Mouse (Mus musculus): Measurements from ENCODE around the gene Zfp512.
"Not testable (repeated sequence)": the region's sequence is repeated elsewhere in the genome, so short reads cannot be mapped to it uniquely, and the experiment has no call there.

Zfp512 gene

GRCm38 (mm10) chr5:31451878-31452561, at the start of gene Zfp512:
TSS of gene Zfp512 (plus strand) at chr5:31452431.
- DNase-seq = peak; percentile 92 to 93

- DNase-seq = not testable (repeated sequence)
Observed at GRCm38 (mm10) chr5:31434727-31435126, 17.5 kb upstream of the Zfp512 start.

DNA sequence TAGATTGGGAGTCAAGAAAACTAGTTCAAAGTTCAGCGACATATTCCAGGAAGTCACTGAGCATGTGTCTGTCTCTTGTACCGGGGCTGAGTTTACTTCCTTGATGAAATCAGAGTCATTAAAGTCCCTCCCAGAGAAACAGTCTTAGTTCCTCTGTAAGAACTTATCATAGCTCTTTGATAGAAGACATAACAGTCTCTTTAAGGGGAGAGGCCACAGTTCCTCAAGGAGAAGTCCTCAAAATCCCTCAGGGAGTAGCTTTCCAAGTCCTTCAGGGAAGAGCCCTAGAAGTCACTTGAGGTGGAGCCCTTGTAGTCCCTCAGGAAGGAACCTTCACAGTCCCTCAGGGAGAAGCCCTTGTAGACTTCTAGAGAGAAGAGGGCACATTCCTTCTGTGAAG, 895 bp upstream of the Zfp512 start:
- DNase-seq = peak; percentile 12 to 16

DNA sequence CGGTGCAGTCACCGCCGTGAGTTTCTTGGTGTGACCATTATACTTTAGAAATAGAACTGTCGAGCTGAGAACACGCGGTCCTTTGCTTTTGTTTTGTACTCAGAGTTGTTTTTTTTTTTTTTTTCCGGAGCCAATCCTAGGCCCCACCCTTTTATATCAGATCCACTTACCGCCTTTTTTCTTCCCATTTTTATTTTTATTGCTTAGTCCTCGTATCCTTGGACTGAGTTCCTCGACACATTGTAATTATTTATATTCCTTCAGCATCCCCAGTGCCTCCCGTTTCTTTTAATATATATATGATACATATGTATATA, 289 bp downstream of the Zfp512 start:
- no peak for DNase-seq

DNA sequence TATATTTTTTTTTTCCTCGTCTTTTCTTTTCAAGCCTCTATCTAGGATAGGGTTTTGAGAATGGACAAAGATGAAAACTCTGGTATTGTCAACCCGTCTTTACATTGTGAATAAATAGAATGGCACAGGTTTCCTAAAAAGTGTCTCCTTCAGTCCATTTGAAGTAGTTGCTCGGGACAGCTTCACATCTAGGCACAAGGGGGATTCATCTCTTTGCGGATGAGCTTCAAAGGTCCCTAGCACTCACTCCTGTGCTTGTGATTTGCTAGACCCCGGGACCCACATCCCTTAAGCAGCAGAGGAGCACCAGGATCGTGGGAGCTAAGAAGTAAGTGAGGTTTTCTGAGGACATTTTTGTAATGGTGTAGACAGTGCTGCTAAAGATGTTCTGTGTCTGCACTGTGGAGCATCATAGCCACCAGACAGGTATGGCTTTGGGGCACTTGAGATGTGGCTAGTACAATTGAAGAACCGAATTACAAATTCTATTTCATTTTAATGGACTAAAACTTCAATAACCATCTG, 717 bp downstream of the Zfp512 start:
- DNase-seq = peak; percentile 6 to 17

DNA sequence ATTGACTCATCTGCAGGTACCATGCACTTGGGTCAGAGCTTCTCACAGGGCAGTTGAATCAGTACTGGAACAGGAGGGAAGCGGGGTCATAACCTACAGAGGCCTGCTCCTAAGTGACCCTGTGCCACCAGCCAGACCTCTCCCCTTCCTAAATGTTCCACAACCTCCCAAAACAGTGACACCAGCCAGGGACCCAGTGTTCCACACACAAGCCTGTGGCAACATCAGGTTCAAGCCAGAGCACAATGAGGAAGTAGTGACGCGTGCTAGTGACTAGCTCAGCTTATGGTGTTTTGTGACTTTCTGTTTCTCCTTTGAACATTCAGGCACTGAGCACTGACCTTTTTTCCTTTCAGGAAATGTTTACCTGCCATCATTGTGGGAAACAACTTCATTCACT, 15.6 kb downstream of the Zfp512 start:
- peak in 1 of 2 experiments; percentile 10 for DNase-seq

- no peak for DNase-seq
Observed at GRCm38 (mm10) chr5:31469711-31470110, 17.5 kb downstream of the Zfp512 start.

DNA sequence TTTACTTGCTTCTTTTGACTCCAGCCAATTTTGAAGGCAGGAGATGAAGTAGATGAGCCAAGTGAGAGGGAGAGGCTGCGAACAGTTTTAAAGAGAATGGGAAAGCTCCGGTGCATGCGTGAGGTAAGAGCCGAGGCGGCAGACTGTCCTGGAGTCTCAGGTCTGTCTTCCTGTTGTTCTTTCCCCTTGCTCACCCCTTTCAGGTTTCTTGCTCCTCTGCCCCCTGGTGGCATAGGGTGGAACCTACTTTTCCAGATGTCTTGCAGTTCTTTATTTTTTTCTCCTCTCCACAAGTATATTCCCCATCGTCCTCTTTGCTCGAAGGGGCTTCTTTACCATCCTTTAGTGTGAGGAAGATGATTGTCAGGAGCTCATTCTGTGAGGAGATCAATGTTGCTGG, 18.1 kb downstream of the Zfp512 start:
- peak; percentile 74 to 78 for DNase-seq

DNA sequence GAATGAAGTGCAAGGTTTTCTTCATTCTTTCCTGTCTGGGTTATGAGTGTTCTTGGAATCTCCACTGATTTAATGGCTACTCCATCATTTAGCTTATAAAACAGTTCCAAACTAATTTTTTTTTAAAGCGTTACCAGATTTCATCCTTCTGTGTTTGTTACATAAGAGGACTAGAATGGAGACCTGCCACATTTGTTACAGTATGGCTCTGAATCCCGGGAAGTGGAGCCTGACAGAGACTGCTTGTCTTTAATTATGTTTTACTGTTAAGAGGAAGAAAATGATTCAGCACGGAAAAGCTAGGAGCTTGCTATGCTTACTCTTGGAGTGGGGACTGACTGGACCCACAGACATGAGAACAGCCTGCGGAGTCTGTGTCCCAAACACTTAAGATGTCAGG, 28.3 kb downstream of the Zfp512 start:
- no peak for DNase-seq

- no peak for DNase-seq
Observed at GRCm38 (mm10) chr5:31485440-31485839, 33.2 kb downstream of the Zfp512 start, which contains the start of gene 4930548H24Rik. TSS of gene 4930548H24Rik (plus strand) at chr5:31485740.

DNA sequence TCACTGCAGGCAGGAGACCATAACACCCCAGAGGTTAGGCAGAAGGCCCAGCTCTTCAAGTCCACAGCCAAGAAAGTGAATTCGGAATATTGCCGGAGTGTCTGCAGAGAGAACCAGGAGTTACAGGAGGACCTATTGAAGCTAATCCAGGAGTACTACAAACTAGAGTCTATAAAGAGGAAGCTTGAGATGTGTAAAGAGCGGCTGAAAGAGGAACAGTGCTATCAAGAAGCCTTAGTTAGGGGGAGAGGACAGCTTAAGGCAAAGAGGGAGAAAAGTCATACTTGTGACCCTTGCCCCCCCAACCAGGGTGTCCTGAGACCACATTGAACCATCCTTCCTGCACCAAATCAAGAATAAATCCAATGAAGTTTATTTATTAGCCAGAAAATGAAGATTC, 35.7 kb downstream of the Zfp512 start:
- no peak for DNase-seq

DNA sequence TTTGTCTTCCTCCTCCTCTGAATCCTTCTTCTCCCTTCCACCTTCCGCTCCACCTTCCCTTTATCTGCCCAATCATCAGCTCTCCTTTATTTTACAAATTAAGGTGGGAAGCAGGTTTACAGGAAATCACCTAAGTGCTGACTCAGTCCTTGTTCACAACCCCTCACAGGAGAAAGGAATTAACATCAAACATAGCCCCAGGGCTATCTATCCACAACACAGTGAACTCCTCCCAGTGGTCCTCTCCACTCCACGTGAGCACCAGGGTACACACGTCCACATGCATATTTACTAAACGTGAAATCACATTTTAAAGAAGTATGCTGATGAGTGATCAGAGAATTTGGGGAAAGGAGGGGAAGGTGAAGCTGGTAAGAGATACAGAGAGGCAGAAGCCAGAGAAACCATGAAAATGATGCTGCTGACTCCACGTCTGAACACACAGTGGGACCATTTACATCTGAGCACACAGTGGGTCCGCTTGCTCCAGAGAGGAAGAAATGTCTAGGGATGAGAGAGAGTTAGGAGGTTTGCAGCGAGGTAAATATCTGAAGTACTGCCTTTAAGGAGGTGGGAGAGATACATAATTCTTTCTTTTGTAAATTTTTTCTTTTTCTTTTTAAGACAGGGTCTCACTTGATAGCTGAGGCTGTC, 37.0 kb downstream of the Zfp512 start:
- DNase-seq = no peak

- no peak for DNase-seq
Observed at GRCm38 (mm10) chr5:31492031-31492430, 39.8 kb downstream of the Zfp512 start.

DNA sequence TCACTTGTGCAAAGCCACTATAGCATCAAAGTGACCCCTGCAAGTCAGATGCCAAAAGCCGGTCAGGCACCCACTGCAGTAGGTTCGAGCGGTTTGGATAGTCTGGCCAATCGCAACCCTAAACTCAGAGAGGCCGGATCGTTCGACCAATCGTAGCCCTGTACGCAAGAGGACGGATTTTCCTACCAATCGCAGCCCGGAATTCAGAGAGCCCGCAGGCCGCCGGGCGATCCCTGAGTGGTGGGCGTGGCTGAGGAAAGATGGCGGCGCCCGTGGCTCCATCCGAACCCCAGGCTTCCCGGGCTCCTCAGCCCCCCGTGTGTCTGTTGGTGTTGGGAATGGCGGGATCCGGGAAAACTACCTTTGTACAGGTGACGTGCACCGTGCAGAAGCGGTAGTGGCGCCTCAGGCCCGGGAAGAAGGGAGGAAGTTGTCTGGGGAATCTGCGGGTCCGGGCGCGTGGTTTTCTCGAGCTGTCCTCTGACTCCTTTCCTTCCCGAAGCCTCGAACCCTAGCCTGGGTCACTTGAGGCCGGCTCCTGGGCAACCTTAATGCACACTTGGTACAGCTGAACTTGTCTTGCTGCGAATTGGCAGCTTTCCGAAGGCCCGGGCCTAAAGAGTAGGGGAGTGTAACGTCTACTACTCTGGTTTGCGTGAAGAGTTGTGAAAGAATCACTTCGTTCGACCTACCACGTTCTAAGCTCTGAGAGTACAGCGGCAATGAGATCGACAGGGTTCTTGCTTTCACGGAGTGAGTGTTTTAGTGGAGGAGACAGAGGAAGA, 42.5 kb downstream of the Zfp512 start, which contains the start of gene Gpn1:
Gene Gpn1 (plus strand): TSS at position 229 of the 785 bp plus-strand sequence.
- DNase-seq = peak; percentile 85 to 86

GRCm38 (mm10) chr5:31504843-31505242, 52.6 kb downstream of the Zfp512 start:
- no peak for DNase-seq

DNA sequence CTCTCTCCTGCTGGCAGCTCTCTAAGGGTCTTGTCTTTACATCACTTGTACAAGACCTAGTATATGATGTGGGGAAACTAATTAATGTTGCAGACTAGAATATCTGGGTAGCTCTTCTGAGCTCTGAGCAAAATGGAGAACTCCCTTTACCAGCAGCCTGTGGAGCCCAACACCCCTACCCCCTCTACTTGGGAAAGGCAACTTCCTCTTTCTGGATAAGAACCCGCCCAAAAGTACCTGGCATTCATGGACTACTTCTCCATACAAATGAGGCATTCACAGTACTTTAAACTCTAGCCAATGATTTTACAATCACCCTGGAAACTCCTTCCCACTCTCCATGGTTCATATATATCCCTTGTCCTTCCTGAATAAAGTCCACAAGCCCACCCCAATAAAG, 60.2 kb downstream of the Zfp512 start:
- DNase-seq = no peak

- DNase-seq = no peak
Observed at GRCm38 (mm10) chr5:31520556-31520955, 68.3 kb downstream of the Zfp512 start.

DNA sequence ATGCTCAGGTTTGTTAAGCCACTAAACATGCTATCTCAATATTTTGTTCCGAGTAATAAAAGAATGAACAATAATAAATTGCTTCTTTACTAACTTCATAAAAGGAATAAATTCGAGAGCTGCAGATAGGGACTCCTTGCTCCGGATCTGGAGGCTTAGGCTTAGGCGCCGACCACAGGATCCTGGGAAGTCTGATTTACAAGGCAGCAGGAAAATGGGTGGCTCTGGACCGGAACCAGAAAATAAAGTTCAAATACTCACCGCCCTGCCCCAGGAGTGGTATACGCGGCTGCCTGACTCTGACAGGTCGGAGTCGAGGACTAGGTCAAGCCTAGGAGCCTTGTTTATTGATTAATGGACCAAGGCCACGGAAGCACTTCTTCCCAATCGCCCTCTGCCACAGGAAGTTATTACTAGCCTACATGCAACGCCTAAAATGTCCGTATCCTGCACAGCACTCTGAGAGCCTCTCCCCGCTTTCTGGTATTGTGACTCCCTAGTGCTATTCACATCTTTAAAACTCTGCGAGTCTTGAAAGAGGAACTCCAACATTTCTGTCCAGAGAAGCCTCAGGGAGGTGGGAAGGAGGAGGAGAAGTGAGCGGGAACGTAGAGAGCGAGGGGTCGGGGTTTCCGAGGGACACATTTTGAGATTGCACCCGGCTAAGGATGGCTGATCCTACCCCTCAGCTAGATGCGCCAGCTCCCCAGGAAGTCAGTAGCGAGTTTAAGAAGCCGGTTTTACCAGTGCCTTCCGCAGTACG, 74.3 kb downstream of the Zfp512 start, which contains the start of gene Slc4a1ap:
Gene Slc4a1ap (plus strand): TSS at position 642 of the 763 bp plus-strand sequence.
- peak; percentile 88 for DNase-seq

DNA sequence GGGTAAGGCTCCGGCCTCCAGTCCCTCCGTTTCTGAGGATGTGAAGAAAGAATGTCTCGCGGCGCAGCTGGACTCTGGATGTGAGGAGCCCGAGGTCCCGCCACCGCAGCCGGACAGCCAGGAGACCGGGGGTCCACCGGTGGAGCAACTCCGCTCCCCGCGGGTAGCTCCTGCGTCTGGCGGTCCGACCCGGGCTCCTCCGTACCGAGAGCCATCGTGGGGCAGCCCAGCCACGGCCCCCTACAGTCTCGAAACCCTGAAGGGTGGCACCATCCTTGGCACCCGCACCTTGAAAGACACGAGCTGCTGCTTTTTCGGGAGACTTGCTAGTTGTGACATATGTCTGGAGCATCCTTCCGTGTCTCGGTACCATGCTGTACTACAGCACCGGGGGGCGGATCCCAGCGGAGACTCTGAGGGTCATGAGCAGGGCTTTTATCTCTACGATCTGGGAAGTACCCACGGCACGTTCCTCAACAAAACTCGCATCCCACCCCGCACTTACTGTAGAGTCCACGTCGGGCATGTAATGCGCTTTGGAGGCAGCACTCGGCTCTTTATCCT, 75.0 kb downstream of the Zfp512 start:
- no peak for DNase-seq

- not testable (repeated sequence) for DNase-seq
Observed at GRCm38 (mm10) chr5:31527707-31528106, 75.5 kb downstream of the Zfp512 start, which contains the start of gene Supt7l. TSS of gene Supt7l (minus strand) at chr5:31527807.

DNA sequence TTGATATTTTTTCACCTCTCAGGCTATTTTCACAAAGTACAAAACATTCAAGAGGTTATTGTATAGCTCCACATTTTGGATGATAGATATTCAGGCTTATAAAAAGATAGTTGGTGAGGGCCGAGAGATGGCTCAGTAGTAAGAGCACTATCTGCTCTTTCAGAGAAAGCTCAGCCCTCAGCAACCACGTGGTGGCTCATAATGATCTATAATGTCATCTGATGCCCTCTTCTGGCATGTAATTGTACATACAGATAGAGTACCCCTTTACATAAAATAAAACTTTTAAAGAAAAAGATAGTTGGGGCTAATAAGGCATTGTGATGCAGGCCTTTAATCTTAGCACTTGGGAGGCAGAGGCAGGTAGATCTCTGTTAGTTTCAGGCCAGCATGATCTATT, 76.3 kb downstream of the Zfp512 start:
- DNase-seq = peak; percentile 19 to 33
